Mouse (Mus musculus) 416B (cell line): ENCODE results near the gene Mast4.

Source experiments
- DNase-seq: peaks from one replicate; pipeline ENCODE4 v3.0.0; 2011; ENCODE audit warnings: low read depth

The Mast4 gene

DNA sequence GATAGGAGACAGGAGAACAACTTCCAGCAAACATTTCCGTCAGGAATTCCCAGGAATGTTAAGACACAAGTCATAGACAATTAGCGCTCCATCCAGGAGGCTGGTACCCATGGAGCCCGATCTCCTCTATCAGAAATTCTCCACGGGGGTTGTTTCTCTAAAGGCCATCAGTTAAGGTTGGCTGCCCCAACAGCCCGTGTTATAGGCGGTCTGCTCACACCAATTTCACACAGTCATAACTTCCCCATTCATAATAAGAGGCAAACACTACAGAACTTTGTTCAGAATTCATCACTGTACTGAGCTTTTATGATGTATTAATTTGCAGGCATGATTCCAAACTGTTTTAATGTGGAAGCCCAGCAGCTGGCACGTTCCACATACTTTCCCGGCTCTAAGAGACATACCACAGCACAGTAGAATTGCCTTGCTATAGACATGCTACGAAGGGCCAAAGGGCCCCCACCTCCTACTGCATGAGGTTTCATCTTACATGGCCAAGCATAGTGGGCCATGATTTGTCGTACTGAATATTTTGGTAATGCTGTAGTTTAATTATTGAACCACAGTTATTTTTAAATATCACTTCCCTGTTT, 19.1 kb downstream of the Mast4 start:
- no peak for DNase-seq

DNA sequence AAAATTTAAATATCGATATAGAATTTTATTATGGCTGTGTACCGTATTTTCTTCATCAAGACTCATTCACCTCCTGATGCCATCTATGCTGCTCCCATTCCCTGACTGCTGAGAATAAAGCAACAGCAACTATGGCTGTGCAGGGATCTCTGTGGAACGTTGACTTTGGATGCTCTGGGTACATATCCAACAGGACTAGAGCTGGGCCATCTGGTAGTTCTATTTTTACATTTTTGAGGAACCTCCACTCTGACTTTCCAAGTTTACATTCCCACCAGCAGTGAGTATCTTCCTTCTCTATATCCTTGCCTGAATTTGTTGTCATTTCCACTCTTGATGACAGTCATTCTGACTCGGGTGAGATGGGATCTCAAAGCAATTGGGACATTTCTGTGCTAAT, 26.0 kb downstream of the Mast4 start:
- DNase-seq: no peak

DNA sequence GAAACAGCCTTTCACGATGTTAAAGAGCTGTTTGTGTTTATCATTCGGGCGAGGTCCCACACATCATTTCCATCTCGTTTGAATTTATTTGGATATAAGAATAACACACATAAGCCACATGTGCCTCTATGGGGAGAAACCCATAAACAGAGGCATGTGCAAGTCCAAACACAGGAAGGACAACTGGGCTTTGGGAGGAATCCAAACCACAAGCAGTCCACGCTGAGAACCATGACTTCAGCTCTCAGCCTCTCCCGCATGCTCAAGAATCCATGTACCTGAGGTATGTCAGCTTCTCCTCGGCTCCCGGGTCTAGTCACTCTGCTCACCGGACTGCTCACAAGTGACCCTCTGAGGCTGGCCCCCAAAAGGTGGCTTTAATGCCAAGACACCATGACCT, 30.5 kb downstream of the Mast4 start:
- DNase-seq: no peak

GRCm38 (mm10) chr13:103302508-103302907, 31.8 kb downstream of the Mast4 start:
- DNase-seq: no peak

GRCm38 (mm10) chr13:103302077-103302476, 32.2 kb downstream of the Mast4 start:
- no peak for DNase-seq

DNA sequence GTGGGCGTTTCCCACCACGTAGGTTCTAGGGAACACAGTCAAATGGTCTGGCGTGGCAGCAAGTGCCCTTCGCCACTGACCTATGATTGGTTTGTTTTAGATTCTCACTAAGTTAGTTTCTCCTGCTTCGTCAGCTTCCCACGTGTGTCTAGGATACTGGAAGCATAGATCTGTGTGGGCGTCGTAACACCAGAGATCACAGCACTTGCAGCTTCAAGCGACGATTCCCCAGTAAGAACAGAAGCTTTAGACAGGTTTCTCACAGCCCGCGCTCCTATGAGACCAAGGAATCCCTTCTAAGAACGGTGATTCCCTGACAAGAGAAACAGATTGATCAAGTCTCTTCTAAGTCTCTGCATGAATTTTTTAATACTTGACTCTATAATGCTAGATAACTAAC, 39.9 kb downstream of the Mast4 start:
- DNase-seq: no peak

- no peak for DNase-seq
Measured at GRCm38 (mm10) chr13:103293121-103293520, 41.2 kb downstream of the Mast4 start.

GRCm38 (mm10) chr13:103291098-103291497, 43.2 kb downstream of the Mast4 start:
- no peak for DNase-seq

- no peak for DNase-seq
Measured at GRCm38 (mm10) chr13:103285821-103286220, 48.5 kb downstream of the Mast4 start.

- no peak for DNase-seq
Measured at GRCm38 (mm10) chr13:103285036-103285435, 49.3 kb downstream of the Mast4 start.

GRCm38 (mm10) chr13:103270856-103271391, 63.4 kb downstream of the Mast4 start:
- DNase-seq: no peak

- DNase-seq: no peak
Measured at GRCm38 (mm10) chr13:103262707-103263106, 71.6 kb downstream of the Mast4 start.

GRCm38 (mm10) chr13:103262061-103262460, 72.2 kb downstream of the Mast4 start:
- no peak for DNase-seq

DNA sequence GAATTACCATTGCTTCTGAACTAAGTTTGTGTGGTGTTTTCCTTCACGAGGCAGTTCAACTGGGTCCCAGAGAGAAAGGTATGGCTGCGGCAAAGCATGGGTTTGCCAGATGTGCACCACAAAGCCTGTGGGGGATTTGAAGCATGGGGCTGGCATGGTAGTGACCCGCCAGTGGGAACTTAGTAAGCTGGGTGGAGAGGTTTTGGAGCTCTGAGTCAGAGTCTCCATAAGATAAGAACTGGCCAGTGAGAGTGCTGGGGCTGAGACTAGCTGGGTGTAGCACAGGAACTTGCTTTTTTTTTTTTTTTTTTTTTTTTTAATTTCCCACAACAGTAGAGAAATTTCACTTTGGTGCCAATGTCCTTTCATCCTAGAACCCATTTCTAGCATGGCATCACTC, 73.9 kb downstream of the Mast4 start:
- peak; percentile 17 for DNase-seq

DNA sequence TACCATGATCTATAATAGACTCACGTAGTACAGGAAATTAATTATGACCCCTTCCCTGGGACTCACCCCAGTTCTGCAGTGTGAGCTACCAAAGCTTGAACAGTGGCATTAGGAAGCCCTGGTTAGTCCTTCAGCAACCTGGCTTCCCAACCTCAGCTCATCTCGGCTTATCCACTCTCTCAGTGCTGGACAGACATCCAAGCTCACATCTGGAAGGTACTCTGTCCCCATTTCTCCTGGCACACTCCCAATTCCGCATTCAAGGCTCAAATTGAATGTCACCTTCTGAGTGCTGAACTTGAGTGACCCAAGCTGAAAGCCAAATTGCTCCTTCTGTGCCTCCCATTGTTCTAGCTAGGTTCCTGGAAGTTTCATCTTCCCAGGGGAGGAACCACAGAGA, 76.2 kb downstream of the Mast4 start:
- no peak for DNase-seq

DNA sequence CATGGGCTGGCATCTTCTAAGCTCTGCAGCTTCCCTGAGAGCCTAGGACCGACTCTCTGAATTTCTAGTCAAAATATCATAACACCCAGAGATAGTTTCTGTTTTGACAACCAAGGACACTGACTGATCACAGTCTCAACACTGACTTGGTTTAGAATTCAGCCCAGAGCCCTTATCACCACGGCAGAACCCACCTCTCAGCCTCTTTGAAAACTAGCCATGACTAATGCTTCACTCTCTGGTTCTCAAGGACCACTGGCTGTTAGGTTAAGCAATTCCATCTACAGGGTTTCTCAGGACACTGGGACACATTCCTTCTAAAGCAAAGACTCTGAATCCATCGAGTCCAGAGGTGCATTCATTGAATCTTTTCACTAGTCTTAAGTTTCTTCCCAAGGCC, 79.4 kb downstream of the Mast4 start:
- DNase-seq: no peak

- DNase-seq: no peak
Measured at GRCm38 (mm10) chr13:103253077-103253476, 81.2 kb downstream of the Mast4 start.

DNA sequence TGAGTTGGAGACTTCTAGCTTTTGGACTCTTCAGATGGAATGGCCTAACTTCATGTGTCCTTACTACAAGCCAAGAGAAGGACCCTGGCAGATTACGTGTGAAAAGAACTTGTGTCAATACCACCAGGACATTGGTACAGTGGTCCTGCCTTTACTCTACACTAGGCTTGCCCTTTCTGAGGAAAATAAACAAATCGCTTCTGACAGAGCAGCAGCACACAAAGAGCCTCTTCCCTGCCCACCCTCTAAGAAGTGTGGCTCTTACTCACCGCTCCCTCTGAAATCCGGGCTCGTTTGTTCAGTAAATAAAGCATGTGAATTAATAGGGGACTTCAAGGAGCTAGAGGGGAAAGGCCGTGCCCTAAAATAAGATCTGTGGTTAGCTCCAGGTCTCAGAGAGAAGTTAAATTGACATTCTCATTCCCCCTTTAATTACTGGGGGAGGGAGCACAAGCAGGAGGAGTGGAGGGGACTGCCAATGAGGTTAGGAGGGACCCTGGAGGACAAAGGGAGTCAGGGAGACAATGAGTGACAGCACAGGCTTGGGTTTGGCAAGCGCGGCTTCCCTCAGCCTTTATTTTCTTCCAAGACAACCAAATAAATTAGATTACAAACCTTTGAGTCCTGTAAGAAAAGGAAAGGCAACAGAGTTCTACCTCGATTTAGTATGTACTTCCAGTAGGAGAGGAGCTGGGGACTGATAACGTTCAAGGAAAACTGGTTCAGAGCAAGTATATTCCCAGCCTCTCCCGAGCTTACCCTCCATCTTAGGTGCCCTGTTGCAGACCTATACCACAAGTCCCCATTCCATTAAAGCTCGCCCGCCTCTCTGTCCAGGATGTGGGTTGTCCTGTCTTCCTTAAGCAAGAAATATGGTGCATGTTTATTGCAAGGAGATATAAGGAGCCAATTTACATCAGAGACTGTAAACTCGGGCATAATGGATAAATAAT, 85.9 kb downstream of the Mast4 start:
- no peak for DNase-seq

- no peak for DNase-seq
Measured at GRCm38 (mm10) chr13:103246973-103247718, 87.2 kb downstream of the Mast4 start.

GRCm38 (mm10) chr13:103245431-103245830, 88.9 kb downstream of the Mast4 start:
- DNase-seq: no peak

GRCm38 (mm10) chr13:103244053-103244452, 90.2 kb downstream of the Mast4 start:
- no peak for DNase-seq

GRCm38 (mm10) chr13:103241092-103241491, 93.2 kb downstream of the Mast4 start:
- DNase-seq: no peak
